Mouse (Mus musculus): ENCODE measurements around the gene AC124108.1.

AC124108.1 gene

GRCm38 (mm10) chr1:132164780-132165518 lies 26.3 kb upstream of the AC124108.1 start:
- no peak for DNase-seq (ENCODE audit: low read depth, low spot score)

- no peak for DNase-seq (ENCODE audit: low read depth, low spot score)
Measured at GRCm38 (mm10) chr1:132165859-132166258, 25.4 kb upstream of the AC124108.1 start.

GRCm38 (mm10) chr1:132168115-132168767 lies 23.0 kb upstream of the AC124108.1 start:
- no peak for DNase-seq (ENCODE audit: low read depth, low spot score)

- DNase-seq (ENCODE audit: low read depth, low spot score), result no peak
Measured at GRCm38 (mm10) chr1:132170698-132171097, 20.6 kb upstream of the AC124108.1 start.

DNA sequence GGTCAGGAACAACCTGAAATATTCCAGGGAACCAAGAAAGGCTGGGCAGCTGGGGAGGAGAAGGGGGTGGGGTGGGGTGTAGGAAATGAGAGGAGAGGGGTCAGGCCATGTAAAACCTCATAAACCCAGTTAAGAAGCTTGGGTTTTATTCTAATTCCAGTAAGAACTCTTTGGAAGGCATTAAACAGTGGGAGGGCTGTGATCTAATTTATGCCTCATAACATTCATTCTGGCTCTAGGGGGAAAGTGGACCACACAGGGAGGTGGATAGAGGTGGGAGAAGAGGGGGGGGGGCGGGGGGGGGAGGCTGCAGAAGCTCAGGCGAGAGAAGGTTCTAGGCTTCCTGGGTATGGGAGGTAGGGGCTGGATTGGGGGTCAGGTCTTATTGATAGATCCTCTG lies 19.6 kb upstream of the AC124108.1 start:
- DNase-seq (ENCODE audit: low read depth, low spot score), result no peak

DNA sequence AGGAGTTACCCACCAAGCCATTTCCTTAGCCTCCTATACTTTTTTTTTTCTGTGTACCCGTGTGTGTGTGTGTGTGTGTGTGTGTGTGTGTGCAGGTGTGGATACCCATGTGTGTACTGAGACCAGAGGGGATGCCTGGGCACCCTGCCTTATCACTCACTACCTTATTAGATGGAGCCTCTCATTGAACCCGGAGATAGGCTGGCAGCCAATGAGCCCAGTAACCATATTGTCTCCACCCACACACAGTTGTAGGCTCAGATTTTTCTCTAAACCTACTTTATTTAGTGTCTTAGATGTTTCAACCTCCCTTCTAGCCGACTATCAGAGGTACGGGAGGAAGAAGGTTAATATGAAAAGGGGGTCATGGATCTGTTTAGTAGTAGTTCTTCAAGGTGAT lies 5.0 kb upstream of the AC124108.1 start:
- DNase-seq (ENCODE audit: low read depth, low spot score), result no peak

DNA sequence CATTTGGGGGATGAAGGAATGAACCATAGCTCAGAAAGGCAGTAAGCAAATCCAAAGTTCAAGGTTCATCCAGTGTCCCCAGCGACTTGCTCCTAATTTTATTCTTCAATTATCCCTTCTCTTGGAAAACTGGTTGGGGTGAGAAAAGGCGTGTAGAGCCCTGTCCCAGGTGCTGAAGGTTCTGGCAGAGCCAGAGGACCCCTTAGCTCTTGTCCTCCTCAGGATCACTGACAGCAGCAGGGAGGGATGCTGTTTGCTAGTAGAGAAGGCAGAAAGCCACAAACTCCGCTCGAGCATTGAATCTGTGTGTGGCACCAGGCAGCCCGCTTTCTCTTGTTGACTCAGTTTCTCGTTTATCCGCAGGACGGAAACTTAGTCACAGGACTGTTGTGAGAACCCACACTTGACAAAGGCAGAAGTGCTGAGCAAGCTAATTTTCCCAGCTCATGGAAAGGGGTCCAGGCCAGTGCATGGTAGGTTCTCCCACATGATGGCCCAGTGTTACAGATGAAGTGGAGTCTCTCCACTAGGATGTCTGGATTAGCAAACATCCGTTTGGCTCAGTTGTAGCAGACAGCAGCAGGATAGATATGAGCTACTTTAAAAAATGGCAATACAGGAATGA lies 2.7 kb upstream of the AC124108.1 start:
- no peak for DNase-seq (ENCODE audit: low read depth, low spot score)

GRCm38 (mm10) chr1:132189231-132189630 lies 2.0 kb upstream of the AC124108.1 start:
- DNase-seq (ENCODE audit: low read depth, low spot score), result no peak

DNA sequence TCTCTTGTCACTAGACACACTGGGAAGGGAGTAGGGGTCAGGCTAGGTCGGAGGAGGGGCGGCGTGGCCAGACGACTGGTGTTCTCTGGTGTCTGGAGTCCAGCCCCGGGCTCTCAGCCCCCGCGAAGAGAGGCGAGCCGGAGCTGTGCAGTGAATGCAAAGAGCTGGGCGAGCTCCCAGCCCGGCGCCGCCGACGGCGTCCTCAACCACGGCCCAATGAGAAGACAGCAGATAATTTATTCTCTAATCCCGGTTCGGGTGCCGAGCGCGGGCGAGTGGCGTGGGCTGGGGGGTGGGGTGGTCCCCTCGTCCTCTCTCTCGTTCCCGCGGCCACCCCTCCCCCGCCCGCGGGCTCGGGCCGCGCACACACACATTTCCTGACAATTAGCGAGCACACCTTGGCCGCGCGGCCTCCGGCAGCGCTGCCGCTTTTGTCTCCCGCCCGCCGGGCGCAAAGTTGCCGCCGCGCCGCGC lies 1.2 kb upstream of the AC124108.1 start:
- DNase-seq (ENCODE audit: low read depth, low spot score), result peak; percentile 58

DNA sequence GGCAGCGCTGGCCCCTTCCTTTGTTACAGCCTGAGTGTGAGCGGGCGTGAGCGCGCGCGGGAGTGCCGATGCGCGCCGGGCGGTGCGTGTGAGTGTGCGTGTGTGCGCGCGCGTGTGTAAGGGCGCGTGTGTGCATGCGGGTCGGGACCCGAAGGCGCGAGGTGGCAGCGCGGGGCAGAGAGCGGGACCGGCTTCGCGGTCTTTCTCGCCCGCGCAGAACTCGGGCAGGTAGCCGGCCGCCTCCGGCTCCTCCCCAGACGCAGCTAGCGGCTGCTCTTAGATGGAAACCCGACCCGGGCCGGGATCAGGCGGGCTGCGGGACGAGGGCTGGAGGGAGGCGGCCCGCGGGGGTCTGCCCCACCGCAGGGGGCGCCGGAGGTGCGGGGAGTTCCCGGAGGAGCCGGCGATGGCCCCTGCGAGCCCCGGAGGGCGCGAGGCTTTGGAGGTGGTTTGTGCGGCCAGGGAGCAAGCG lies 600 bp upstream of the AC124108.1 start:
- DNase-seq (ENCODE audit: low read depth, low spot score), result no peak

- no peak for DNase-seq (ENCODE audit: low read depth, low spot score)
Measured at GRCm38 (mm10) chr1:132191786-132192680, 776 bp downstream of the AC124108.1 start.

DNA sequence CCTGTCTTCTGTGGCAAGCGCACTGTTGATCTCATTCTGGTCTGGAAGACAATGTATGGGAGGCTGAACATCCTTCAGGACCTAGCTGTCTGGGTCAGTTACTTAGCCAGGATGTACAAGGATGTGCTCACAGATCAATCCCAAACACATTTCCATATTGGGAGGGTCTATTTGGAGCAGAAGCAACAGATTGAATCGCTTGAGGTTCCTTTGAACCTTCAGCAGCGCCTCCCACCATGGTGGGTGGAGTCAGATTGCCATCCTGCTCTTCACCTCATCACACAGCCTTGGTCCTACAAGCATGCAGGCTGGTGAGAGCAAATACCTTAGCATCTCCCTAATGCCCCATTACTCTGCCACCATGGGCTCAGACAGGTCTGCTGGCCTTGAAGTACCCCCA lies 2.5 kb downstream of the AC124108.1 start:
- DNase-seq (ENCODE audit: low read depth, low spot score), result no peak

GRCm38 (mm10) chr1:132194624-132195023 lies 3.4 kb downstream of the AC124108.1 start:
- DNase-seq (ENCODE audit: low read depth, low spot score), result no peak

- no peak for DNase-seq (ENCODE audit: low read depth, low spot score)
Measured at GRCm38 (mm10) chr1:132195100-132195499, 3.8 kb downstream of the AC124108.1 start.

DNA sequence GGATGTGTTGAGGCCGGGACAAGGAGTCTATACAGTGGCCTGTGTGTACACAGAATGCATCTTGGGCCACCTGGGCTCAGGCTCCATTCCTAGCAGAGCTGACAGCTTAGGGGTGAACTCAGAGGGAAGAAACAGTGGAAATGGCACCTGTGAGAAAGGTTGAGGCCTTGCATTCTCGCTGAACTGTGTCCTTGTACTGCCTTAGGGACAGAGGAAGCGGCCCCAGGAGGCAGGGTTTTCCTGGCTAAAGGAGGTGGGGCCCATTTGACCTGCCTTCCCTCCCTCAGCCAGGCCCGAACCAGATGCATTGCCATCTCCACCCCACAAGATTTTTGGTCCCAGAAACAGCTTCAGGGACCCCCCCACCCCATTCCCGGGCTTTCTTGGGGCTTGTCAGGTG lies 4.4 kb downstream of the AC124108.1 start:
- no peak for DNase-seq (ENCODE audit: low read depth, low spot score)

DNA sequence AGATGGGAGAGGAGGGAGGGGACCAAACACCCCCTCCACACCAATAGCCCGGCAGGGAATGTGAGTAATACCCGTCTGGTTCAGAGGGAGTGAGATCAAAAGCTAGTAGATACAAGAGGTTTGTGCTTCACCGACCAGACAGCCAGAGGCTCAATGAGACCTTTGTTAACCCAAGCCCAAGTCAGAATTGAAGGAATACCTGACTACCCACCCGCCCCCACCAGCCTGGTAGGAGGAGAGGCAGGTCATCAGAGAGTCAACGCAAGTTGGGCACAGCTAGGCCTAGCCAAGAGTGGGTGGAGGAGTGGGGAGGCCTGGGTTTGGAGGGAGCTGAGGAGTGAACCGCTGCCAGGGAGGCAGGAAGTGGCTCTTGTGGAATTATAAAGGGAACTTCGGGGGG lies 5.1 kb downstream of the AC124108.1 start:
- DNase-seq (ENCODE audit: low read depth, low spot score), result no peak

DNA sequence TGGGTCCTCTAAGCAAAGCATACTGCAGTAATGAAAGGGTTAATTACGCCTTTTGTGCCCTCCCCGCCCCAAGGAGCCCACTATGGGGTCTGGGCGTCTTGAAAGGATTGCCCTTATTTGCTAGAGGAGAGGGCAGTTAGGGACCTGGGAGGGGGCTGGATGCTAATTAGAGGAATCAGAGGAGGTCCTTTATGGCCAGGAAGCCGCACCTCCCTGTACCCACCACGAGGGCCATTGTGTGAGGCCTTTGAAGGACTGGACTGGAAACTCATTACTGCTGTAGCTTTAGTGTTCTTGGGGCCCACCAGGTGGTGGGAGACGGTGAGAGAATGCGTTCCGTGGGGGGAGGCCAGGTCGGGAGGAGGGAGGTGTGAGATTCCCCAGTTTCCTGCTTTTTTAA lies 6.4 kb downstream of the AC124108.1 start:
- no peak for DNase-seq (ENCODE audit: low read depth, low spot score)

DNA sequence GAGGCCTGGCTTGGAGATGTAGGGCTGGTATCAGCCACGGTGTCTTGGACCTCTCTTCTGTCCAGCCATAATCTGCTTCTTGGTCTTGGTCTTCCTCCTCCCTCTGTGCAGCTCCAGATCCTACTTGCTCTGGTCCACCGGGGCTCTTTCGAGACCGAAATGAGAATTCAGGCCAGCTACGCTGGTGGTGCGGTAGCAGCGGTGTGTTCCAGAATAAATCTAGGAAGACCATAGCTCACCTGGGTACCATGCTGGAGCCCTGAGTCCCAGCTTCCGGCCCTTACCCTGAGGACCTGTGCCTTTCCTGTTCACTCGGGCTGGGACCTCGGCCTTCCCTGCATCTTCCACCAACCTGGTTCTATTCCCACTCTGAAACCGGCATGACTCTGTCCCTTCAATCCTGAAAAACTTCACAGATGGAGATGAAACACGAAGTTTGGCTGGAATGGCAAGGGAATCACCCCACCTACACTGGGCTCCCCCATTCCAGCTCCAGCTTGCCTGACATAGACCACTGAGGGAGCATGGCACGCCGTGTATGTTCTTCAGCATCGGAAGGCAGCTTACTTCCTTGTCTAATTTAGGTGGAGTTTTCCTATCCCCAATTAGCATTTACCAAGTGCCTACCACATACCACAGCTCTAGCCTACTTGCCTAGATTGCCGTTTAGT lies 7.3 kb downstream of the AC124108.1 start:
- no peak for DNase-seq (ENCODE audit: low read depth, low spot score)

DNA sequence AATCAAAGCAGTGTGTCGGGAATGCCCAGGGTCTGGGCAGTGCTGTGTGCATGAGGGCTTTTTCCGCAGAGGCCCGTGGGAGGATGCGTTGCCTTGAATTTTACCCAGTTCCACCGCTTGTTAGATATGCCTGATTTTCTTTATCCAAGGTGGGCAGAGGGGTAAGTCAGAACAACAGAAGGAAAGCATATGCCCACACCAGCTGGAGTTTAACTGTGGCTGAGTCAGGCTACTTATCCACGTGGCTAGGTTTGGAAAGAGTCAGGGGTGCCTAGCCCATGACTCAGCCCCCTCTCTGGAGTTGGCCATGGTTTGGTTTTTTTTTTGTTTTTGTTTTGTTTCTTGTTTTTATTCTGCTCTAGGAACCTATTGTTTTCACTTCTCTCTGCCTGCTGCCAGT lies 8.0 kb downstream of the AC124108.1 start:
- DNase-seq (ENCODE audit: low read depth, low spot score), result no peak

DNA sequence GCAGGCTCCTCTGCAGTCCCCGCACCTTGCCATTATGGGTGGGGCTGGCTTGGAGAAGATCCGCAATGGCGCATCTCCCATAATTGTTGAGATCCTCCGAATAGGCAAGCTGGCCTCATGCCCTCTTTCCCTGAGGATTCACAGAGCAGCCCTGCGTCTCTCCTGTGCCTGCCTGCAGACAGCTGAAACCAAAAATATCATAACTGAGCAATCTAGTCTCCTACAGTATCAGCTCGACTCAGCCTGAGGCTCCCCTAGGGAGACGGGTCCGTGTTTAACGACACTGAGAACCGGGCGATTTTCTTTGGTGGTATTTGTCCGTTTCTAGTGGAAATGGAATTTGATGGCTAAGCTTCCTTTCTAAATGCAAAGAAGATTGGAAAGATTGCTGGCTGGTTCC lies 8.7 kb downstream of the AC124108.1 start:
- DNase-seq (ENCODE audit: low read depth, low spot score), result no peak
